In the genomic region with DNA sequence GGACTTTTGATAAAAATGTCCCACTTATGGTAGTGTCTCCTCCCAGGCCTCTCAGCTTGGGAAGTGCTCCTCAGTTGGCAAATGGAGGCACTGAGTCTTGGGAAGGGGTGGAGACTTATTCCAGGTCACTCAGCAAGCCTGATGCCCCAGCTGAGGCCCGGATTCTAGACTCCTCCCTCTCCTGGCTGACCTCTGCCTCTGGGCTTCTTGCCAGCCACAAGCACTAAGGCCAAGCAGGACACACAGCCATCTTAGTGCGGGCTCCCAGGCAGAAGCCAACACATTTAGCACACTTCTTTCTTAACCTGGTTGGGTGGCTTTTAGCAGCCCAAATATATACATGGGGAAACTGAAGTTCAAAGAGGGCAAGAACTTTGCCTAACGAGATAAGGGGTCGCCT, we compare ENCODE assay signal across 8 mouse cellular contexts. TPM values are rescaled to one million over a fixed set of nuclear protein-coding genes. Genes with fewer than 3 reads are reported as not detected.
A peak's percentile ranks its signal among the peaks of the same experiment; 100 is the strongest.
DNase-seq lines count a peak whose midpoint lies in the region; ATAC-seq and TF ChIP-seq lines count a peak whose summit lies in the region.

No protein-coding gene starts in this region.

- H3K27ac ChIP-seq in heart, embryonic 13.5 days (replicated peaks), result peak overlapping the region; percentile 74
- H3K27ac ChIP-seq in liver, embryonic 12.5 days, result no peak overlapping the region
- H3K27ac ChIP-seq in midbrain, embryonic 16.5 days (ENCODE audit: low read length), result no peak overlapping the region
- no peak overlapping the region for H3K27ac ChIP-seq in forebrain, embryonic 13.5 days

- H3K4me3 ChIP-seq in E14TG2a.4 (replicated peaks; ENCODE audit: low read length), result peak overlapping the region; percentile 71
- H3K4me3 ChIP-seq in heart, embryonic 13.5 days, result no peak overlapping the region
- no peak overlapping the region for H3K4me3 ChIP-seq in liver, embryonic 12.5 days
- H3K4me3 ChIP-seq in midbrain, embryonic 16.5 days (ENCODE audit: low read depth, low read length), result no peak overlapping the region
- no peak overlapping the region for H3K4me3 ChIP-seq in forebrain, embryonic 13.5 days

- WGBS in heart, embryonic 13.5 days, result 46% methylated on average over 4 of the region's 4 CpGs
- 42% methylated on average over 4 of the region's 4 CpGs for WGBS in liver, embryonic 12.5 days (ENCODE audit: insufficient replicate concordance)
- WGBS in midbrain, embryonic 16.5 days, result 61% methylated on average over 4 of the region's 4 CpGs
- WGBS in forebrain, embryonic 13.5 days, result 54% methylated on average over 4 of the region's 4 CpGs

- no peak overlapping the region for H3K4me2 ChIP-seq in heart, embryonic 13.5 days
- H3K4me2 ChIP-seq in liver, embryonic 12.5 days, result peak overlapping the region; percentile 32; the same call in 1 of the 2 replicates
- H3K4me2 ChIP-seq in midbrain, embryonic 16.5 days (ENCODE audit: low read length), result no peak overlapping the region
- H3K4me2 ChIP-seq in forebrain, embryonic 13.5 days, result no peak overlapping the region

- no peak for TF ChIP-seq CTCF in E14TG2a.4 (conservative IDR thresholded peaks at IDR 0.05; ENCODE audit: low read length)

- H3K9me3 ChIP-seq in E14TG2a.4 (ENCODE audit: low read length), result no peaks in the 10 kb centered on the region
- no peaks in the 10 kb centered on the region for H3K9me3 ChIP-seq in heart, embryonic 13.5 days
- H3K9me3 ChIP-seq in liver, embryonic 12.5 days (replicated peaks), result no peaks in the 10 kb centered on the region
- no peaks in the 10 kb centered on the region for H3K9me3 ChIP-seq in midbrain, embryonic 16.5 days (replicated peaks; ENCODE audit: control insufficient read depth, low read length, poor library complexity, severe bottlenecking)
- no peaks in the 10 kb centered on the region for H3K9me3 ChIP-seq in forebrain, embryonic 13.5 days (replicated peaks)

- H3K4me1 ChIP-seq in E14TG2a.4 (replicated peaks; ENCODE audit: low read depth, low read length), result peaks cover 91% of the 10 kb centered on the region
- peaks cover 52% of the 10 kb centered on the region for H3K4me1 ChIP-seq in heart, embryonic 13.5 days
- H3K4me1 ChIP-seq in liver, embryonic 12.5 days, result peaks cover 49% of the 10 kb centered on the region
- H3K4me1 ChIP-seq in midbrain, embryonic 16.5 days (ENCODE audit: control insufficient read depth, insufficient read depth, low read length), result no peaks in the 10 kb centered on the region
- H3K4me1 ChIP-seq in forebrain, embryonic 13.5 days, result peaks cover 8% of the 10 kb centered on the region

- no peaks in the 10 kb centered on the region for H3K27me3 ChIP-seq in E14TG2a.4 (ENCODE audit: insufficient read depth, low read length)
- H3K27me3 ChIP-seq in heart, embryonic 13.5 days (replicated peaks), result no peaks in the 10 kb centered on the region
- H3K27me3 ChIP-seq in liver, embryonic 12.5 days (replicated peaks), result 0 out of 2 replicates have a peak, but pooled peaks cover 2% of the 10 kb centered on the region
- no peaks in the 10 kb centered on the region for H3K27me3 ChIP-seq in midbrain, embryonic 16.5 days (ENCODE audit: control insufficient read depth, insufficient read depth, low read depth, low read length)
- no peaks in the 10 kb centered on the region for H3K27me3 ChIP-seq in forebrain, embryonic 13.5 days

- DNase-seq in cerebellum, adult 9-11 months, result peak; percentile 21
- no peak for DNase-seq in cerebellum, adult 11 months
- no peak for DNase-seq in spleen, postnatal 4 days (ENCODE audit: low spot score in 2 of 2)

- no peak overlapping the region for H3K9ac ChIP-seq in heart, embryonic 13.5 days
- no peak overlapping the region for H3K9ac ChIP-seq in liver, embryonic 12.5 days
- H3K9ac ChIP-seq in midbrain, embryonic 16.5 days (ENCODE audit: low read depth, low read length), result no peak overlapping the region
- no peak overlapping the region for H3K9ac ChIP-seq in forebrain, embryonic 13.5 days

- no peaks in the 10 kb centered on the region for H3K36me3 ChIP-seq in E14TG2a.4 (ENCODE audit: insufficient read depth, low read length)
- H3K36me3 ChIP-seq in heart, embryonic 13.5 days, result no peaks in the 10 kb centered on the region
- H3K36me3 ChIP-seq in liver, embryonic 12.5 days, result no peaks in the 10 kb centered on the region
- no peaks in the 10 kb centered on the region for H3K36me3 ChIP-seq in midbrain, embryonic 16.5 days (ENCODE audit: control insufficient read depth, insufficient read depth, low read length)
- H3K36me3 ChIP-seq in forebrain, embryonic 13.5 days (ENCODE audit: poor library complexity, severe bottlenecking), result no peaks in the 10 kb centered on the region

- ATAC-seq in heart, embryonic 13.5 days (ENCODE audit: extremely low read depth, insufficient number of reproducible peaks, low FRiP score, low TSS enrichment), result no peak
- ATAC-seq in liver, embryonic 12.5 days, result no peak
- no peak for ATAC-seq in midbrain, embryonic 16.5 days
- no peak for ATAC-seq in forebrain, embryonic 13.5 days

RNA-seq across cellular contexts. Expression of a gene that starts 33.9 kb away (rescaled TPM):
- 202 and 213 TPM in 2 replicates for polyA plus RNA-seq in heart, embryonic 13.5 days (2015; fragmentation: Nextera tagmentation; extraction: Ambion mirVana)
- polyA plus RNA-seq in liver, embryonic 12.5 days (2016; fragmentation: Nextera tagmentation; extraction: Ambion mirVana), result 161 and 169 TPM in 2 replicates
- polyA plus RNA-seq in midbrain, embryonic 16.5 days (2015; fragmentation: Nextera tagmentation; extraction: Ambion mirVana), result 49.2 and 55.6 TPM in 2 replicates
- 146 and 153 TPM in 2 replicates for polyA plus RNA-seq in forebrain, embryonic 13.5 days (2015; fragmentation: Nextera tagmentation; extraction: Ambion mirVana)

RNA-seq across cellular contexts. Expression of a gene that starts 46.6 kb away (rescaled TPM):
- polyA plus RNA-seq in heart, embryonic 13.5 days (2015; fragmentation: Nextera tagmentation; extraction: Ambion mirVana), result 141 and 146 TPM in 2 replicates
- 170 and 173 TPM in 2 replicates for polyA plus RNA-seq in liver, embryonic 12.5 days (2016; fragmentation: Nextera tagmentation; extraction: Ambion mirVana)
- 172 and 196 TPM in 2 replicates for polyA plus RNA-seq in midbrain, embryonic 16.5 days (2015; fragmentation: Nextera tagmentation; extraction: Ambion mirVana)
- 250 and 261 TPM in 2 replicates for polyA plus RNA-seq in forebrain, embryonic 13.5 days (2015; fragmentation: Nextera tagmentation; extraction: Ambion mirVana)
